Mouse (Mus musculus) bone marrow macrophage, adult 2 months (primary cell): ENCODE measurements around the gene Il6ra. TPM values are rescaled to one million over a fixed set of nuclear protein-coding genes. Genes with fewer than 3 reads are reported as not detected.
A peak's percentile ranks its signal among the peaks of the same experiment; 100 is the strongest.

ENCODE experiments used
- H3K27ac ChIP-seq: 2 replicates; pipeline ENCODE4 v1.5.1; 2012; ENCODE audit warnings: low read depth, low read length; ENCODE audit not compliant: insufficient read depth
- H3K4me1 ChIP-seq: 2 replicates; pipeline ENCODE4 v1.6.1; 2012; ENCODE audit warnings: low read length; ENCODE audit not compliant: control insufficient read depth, insufficient read depth
- H3K4me3 ChIP-seq: 2 replicates; pipeline ENCODE4 v1.5.1; 2012; ENCODE audit warnings: mild to moderate bottlenecking, low read length, moderate library complexity; ENCODE audit not compliant: insufficient read depth
- CTCF ChIP-seq: IDR thresholded peaks from 2 replicates; pipeline ENCODE4 v1.5.1; 2012; ENCODE audit warnings: low read depth, mild to moderate bottlenecking, low read length, moderate library complexity
- POLR2A ChIP-seq: IDR thresholded peaks from 2 replicates; pipeline ENCODE4 v1.6.1; 2012; ENCODE audit warnings: mild to moderate bottlenecking, low read depth, low read length, borderline replicate concordance
- polyA plus RNA-seq: library from polyadenylated mRNA; stranded (reverse); fragments of >200 nt; gene quantifications from 2 replicates; pipeline ENCODE4 v1.2.4, GENCODE M21; 2012; ENCODE audit not compliant: missing spikeins, insufficient read depth, insufficient read length

The Il6ra gene
- polyA plus RNA-seq, 1 experiment = 82.0 TPM

DNA sequence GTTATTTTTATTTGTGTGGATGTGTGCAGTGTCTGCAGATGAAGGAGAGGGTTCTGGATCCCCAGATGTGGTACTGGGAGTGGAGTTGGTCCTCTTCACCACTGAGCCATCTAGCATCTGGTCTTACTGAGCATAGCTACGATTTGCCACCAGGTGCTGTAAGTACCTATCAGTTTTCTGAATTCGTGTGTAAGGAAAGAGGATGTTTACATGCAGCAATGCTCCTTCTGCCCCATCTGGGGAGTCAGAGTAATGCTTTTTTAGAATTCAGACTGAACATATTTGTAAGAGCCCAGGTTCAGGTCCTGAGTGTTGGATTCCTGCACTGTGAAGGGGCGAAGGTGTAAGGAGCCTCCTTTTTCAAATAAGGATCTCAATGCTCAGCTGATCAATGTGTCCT lies 53.1 kb downstream of the Il6ra start:
- H3K27ac ChIP-seq = no peak overlapping the region
- peaks cover 39% of the 10 kb centered on the region for H3K4me1 ChIP-seq
- H3K4me3 ChIP-seq = no peak overlapping the region
- TF ChIP-seq CTCF (no peak), POLR2A (no peak)

DNA sequence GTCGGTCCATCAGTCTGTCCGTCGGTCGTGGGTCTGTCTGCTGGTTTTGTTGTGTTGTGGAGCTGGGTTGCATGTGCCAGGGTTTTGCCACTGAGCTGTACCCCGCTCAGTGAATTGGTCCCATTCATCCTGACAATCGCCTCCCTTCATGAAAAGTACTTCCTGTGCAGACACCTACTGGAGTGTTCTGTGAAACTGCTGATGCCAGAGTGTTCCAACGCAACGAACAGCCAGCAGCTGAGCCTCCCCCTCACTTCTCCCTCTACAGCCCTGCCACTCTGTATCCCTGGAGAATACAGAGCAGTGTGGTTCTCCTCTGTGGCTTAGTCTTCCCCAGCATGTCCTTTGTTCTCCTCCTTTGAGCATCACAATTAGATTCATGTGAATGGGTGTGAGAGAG lies 54.1 kb downstream of the Il6ra start:
- no peak overlapping the region for H3K27ac ChIP-seq
- no peak overlapping the region for H3K4me3 ChIP-seq
- TF ChIP-seq CTCF (no peak), POLR2A (no peak)
- peaks cover 40% of the 10 kb centered on the region for H3K4me1 ChIP-seq

DNA sequence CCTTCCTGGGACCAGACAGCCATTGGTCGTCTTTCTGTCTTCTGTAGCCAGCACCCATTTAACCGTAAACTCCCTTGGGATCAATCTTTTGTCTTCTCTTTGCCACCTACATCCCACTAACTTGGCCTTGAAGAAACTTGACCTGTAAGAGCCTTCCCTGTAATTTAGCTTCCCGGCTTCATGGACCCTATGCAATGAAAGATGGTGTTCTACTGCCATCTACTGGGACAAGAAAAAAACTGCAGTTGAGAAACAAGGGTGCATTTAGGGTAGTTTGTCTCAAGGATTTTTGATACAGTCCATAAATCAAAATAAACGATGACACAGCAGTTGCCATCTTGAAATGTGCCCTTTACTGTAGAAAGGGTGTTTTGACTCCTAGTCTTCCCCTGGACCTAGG lies 54.9 kb downstream of the Il6ra start:
- Histone ChIP-seq H3K4me3 (no peak overlapping the region), H3K4me1 (peaks cover 41% of the 10 kb centered on the region), H3K27ac (no peak overlapping the region)
- TF ChIP-seq POLR2A (no peak), CTCF (no peak)

DNA sequence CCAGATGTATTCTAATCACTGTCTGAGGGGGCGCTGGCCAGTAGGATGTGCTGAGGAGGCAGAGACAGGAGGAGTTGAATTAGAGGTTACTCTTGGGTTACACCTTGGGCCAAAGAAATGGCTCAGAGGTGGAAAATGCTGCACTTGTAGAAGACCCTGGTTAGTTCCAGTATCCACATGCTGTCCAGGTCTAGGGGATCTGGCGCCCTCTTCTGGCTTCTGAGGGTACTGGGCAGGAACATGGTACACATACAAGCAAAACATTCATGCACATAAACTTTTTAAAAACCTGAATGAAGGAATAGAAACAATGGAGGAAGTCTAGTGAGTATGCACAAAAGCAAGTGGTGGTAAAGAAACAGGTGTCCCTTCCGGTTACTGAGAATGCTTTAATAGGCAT lies 55.6 kb downstream of the Il6ra start:
- TF ChIP-seq CTCF (peak; percentile 68), POLR2A (no peak)
- no peak overlapping the region for H3K4me3 ChIP-seq
- H3K4me1 ChIP-seq = peaks cover 40% of the 10 kb centered on the region
- H3K27ac ChIP-seq = no peak overlapping the region

DNA sequence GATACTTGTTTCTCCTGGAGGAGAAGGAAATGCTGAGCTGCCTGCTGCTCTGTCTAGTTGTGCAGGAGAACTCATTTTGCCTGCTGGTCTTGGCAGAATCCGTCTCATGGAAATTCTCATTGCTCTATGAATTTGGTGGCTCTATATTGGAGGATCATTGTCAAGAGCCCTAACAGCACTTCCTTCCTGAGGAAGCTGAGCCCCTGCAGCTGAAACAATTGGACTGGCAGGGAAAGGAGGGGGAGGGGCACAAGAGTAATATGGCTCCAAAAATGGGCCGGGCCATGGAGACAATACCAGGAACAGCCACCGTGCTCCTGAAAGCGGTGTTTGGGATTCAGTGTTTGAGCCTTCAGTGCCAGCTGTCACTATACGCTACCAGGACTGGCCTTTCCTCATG lies 59.2 kb downstream of the Il6ra start:
- H3K4me3 ChIP-seq = no peak overlapping the region
- H3K27ac ChIP-seq = no peak overlapping the region
- peaks cover 19% of the 10 kb centered on the region for H3K4me1 ChIP-seq
- no peak for TF ChIP-seq POLR2A
- no peak for TF ChIP-seq CTCF

DNA sequence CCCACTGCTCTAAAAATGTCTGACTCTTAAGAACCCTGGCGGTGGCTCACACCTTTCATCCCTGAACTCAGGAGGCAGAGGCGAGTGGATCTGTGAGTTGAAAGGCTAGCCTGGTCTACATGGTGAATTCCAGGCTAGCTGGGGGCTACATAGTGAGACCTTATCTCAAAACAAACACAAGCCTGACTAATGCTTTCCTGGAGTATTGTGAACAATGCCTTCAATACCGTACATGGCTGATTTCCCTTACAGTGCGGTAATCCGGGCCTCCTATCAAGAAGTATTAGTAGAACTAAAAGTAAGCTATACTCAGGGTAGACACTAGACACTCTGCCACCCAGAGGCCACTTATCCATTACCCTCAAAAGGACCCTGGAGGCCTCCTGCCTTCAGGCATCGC lies 64.9 kb downstream of the Il6ra start:
- peak overlapping the region; percentile 56 for H3K27ac ChIP-seq
- no peak for TF ChIP-seq POLR2A
- no peak for TF ChIP-seq CTCF
- H3K4me1 ChIP-seq = peaks cover 19% of the 10 kb centered on the region
- no peak overlapping the region for H3K4me3 ChIP-seq

DNA sequence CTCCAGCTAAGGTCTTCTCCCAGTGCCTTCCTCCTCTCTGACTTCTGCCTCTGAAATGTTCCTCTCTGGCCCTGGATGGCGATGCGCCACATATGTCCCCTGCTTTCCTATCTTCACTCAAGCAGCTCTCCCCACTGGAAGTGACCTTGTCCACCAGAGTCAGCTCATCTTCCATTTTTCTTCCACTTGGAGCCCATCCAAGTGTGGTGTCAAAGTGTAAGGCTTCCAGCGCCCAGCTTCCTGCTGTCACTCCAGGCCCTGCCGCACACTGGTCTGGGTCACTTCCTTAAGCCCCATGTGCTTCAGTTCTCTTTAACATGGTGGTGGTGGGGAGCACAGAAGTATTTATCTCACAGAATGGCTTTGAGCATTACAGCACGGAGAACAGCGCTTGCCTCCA lies 65.4 kb downstream of the Il6ra start:
- peaks cover 23% of the 10 kb centered on the region for H3K4me1 ChIP-seq
- no peak overlapping the region for H3K4me3 ChIP-seq
- peak overlapping the region; percentile 56 for H3K27ac ChIP-seq
- TF ChIP-seq POLR2A (no peak), CTCF (no peak)

DNA sequence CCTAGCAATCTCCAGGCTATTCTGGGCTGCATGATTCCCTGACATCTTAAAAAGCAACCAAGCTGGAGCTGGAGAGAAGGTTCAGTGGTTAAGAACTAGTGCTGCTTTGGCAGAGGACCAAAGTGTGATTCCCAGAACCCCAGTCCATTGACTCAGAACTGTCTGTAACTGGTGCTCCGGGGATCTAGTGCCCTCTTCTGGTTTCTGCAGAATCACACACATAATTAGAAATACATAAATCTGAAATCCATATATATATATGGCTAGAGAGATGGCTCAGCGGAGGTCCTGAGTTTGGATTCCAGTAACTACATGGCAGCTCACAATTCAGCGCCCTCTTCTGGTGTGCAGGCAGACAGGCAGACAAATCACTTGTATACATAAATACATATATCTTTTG lies 65.9 kb downstream of the Il6ra start:
- Histone ChIP-seq H3K4me3 (no peak overlapping the region), H3K4me1 (peaks cover 24% of the 10 kb centered on the region), H3K27ac (peak overlapping the region; percentile 47)
- TF ChIP-seq CTCF (no peak), POLR2A (no peak)

DNA sequence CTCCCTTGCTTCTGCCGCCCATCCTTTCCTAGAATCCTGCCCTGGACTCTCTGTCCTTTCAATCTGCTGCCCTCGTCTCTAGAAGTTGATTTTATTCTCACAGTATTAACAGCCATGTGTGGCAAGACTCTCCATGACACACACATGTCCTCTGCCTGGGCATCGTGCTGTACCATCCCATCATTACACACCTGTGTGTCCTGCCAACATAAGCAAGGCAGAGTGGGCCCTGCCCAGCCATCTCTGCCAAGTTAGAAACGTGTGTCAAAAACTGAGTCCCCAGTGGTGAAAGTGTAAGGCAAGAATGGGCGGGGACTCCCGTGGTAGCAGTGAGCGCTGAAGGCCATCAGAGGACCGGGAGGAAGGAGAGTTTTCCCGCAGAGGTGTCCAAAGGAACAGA lies 67.2 kb downstream of the Il6ra start:
- peaks cover 24% of the 10 kb centered on the region for H3K4me1 ChIP-seq
- H3K27ac ChIP-seq = no peak overlapping the region
- no peak for TF ChIP-seq CTCF
- TF ChIP-seq POLR2A = no peak
- H3K4me3 ChIP-seq = no peak overlapping the region

DNA sequence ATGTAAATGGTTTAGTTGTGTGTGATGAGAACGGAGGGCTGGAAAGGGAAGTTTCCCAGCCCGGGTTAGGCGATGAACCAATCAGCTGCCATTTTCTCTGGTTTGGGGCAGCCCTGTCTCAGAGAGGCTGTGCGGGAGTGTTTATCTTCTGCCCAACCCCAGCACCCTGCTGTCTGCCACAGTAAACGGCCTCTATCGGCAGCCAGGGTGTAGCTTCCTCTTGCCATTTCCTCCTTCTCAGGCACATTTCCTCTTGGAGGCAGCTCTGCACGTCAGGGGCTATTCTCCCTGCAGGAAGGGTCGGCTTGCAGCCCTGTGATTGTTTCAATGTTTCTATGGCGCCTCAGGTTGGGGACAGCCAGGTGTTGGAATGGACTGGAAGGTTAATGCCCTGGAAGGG lies 69.8 kb downstream of the Il6ra start:
- H3K27ac ChIP-seq = peak overlapping the region; percentile 78
- H3K4me1 ChIP-seq = peaks cover 22% of the 10 kb centered on the region
- H3K4me3 ChIP-seq = no peak overlapping the region
- TF ChIP-seq CTCF (no peak), POLR2A (no peak)

DNA sequence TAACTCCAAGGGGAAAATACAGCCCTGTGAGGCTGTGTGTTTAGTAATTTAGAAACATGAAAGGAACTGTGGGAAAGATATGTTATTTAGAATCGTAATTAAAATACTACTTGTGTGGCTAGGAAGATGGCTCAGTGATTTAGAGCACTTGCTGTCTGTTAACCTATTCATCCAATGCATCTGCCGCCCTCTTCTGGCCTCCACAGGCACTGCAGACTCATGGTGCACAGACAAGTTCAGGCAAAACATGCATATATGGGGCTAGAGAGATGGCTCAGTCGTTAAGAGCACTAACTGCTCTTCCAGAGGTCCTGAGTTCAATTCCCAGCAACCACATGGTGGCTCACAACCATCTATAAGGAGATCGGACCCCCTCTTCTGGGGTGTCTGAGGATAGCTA lies 70.7 kb downstream of the Il6ra start:
- TF ChIP-seq CTCF = no peak; the same call in 1 of the 2 replicates
- no peak for TF ChIP-seq POLR2A
- Histone ChIP-seq H3K4me1 (peaks cover 13% of the 10 kb centered on the region), H3K27ac (no peak overlapping the region), H3K4me3 (no peak overlapping the region)
